Comparison of ENCODE assay signal across 7 mouse cellular contexts in the genomic region with DNA sequence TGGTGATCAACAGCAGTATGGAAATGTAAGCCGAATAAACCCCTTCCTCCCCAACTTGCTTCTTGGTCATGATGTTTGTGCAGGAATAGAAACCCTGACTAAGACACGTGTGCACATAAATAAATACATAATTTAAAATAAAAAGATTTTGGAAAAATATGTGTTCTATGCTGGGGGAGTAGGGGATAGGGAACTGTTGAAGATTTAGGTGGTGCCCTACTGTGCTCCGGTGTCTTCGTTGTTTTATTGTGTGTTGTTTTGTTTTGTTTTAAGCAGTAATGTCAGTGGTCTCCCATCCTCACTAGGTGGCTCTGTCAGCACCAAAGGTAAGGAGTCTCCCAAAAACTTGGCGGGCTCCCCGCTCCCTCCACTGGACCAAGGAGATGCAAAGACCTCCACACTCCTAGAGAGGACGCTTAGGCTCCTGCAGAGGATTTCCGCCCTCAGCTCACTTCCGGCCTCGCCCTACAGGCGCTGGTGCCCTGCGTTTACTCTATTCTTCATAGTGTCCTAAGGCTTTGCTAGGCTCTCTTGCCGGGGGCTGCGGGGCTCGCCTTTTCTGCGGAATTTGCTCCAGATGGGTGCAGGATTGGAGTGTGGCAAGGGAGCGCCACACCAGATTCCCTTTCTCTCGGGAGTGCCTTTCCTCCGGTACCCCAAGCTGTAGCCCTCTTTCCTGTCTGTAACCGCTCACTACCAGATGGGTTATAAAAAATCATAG. TPM values are rescaled to one million over a fixed set of nuclear protein-coding genes. Genes with fewer than 3 reads are reported as not detected.
DNase-seq lines count a peak whose midpoint lies in the region; ATAC-seq and TF ChIP-seq lines count a peak whose summit lies in the region.

No protein-coding gene starts in this region.

- H3K4me1 ChIP-seq in bone marrow macrophage, adult 2 months (ENCODE audit: control insufficient read depth, insufficient read depth, low read length) = 0 out of 2 replicates have a peak, but pooled peaks cover 2% of the 10 kb centered on the region
- H3K4me1 ChIP-seq in embryonic facial prominence, embryonic 13.5 days = no peaks in the 10 kb centered on the region
- no peaks in the 10 kb centered on the region for H3K4me1 ChIP-seq in limb, embryonic 13.5 days
- H3K4me1 ChIP-seq in midbrain, embryonic 14.5 days (ENCODE audit: control insufficient read depth, insufficient read depth, low read length) = 0 out of 2 replicates have a peak, but pooled peaks cover 4% of the 10 kb centered on the region

- no peak for TF ChIP-seq POLR2A in bone marrow macrophage, adult 2 months (IDR thresholded peaks at IDR 0.05; ENCODE audit: borderline replicate concordance, low read depth, low read length)

- no peaks in the 10 kb centered on the region for H3K9me3 ChIP-seq in embryonic facial prominence, embryonic 13.5 days
- no peaks in the 10 kb centered on the region for H3K9me3 ChIP-seq in limb, embryonic 13.5 days
- H3K9me3 ChIP-seq in midbrain, embryonic 14.5 days (ENCODE audit: control insufficient read depth, low read length) = no peaks in the 10 kb centered on the region

- H3K9ac ChIP-seq in embryonic facial prominence, embryonic 13.5 days = peak overlapping the region; percentile 80
- H3K9ac ChIP-seq in limb, embryonic 13.5 days = peak overlapping the region; percentile 82
- H3K9ac ChIP-seq in midbrain, embryonic 14.5 days (replicated peaks; ENCODE audit: low read length) = peak overlapping the region; percentile 67

- H3K27me3 ChIP-seq in embryonic facial prominence, embryonic 13.5 days = peaks cover 6% of the 10 kb centered on the region; the same call in 1 of the 2 replicates
- peaks cover 6% of the 10 kb centered on the region; the same call in 1 of the 2 replicates for H3K27me3 ChIP-seq in limb, embryonic 13.5 days
- H3K27me3 ChIP-seq in midbrain, embryonic 14.5 days (ENCODE audit: control insufficient read depth, insufficient read depth, low read length) = no peaks in the 10 kb centered on the region

- 11% methylated on average over 20 of the region's 20 CpGs for WGBS in embryonic facial prominence, embryonic 13.5 days
- WGBS in limb, embryonic 13.5 days = 11% methylated on average over 20 of the region's 20 CpGs
- WGBS in midbrain, embryonic 14.5 days = 12% methylated on average over 20 of the region's 20 CpGs

- TF ChIP-seq CTCF in bone marrow macrophage, adult 2 months (IDR thresholded peaks at IDR 0.05; ENCODE audit: low read depth, low read length) = no peak

- peak overlapping the region; percentile 68 for H3K4me2 ChIP-seq in embryonic facial prominence, embryonic 13.5 days
- H3K4me2 ChIP-seq in limb, embryonic 13.5 days (replicated peaks) = peak overlapping the region; percentile 67
- H3K4me2 ChIP-seq in midbrain, embryonic 14.5 days (ENCODE audit: low read length) = peak overlapping the region; percentile 58

- ATAC-seq in embryonic facial prominence, embryonic 13.5 days (ENCODE audit: insufficient number of reproducible peaks, insufficient read depth, low FRiP score, low TSS enrichment, low read depth) = peak; percentile 83
- peak; percentile 92 for ATAC-seq in limb, embryonic 13.5 days (ENCODE audit: low FRiP score, low read depth)
- peak; percentile 86 for ATAC-seq in midbrain, embryonic 14.5 days (ENCODE audit: low FRiP score, low TSS enrichment)

- H3K4me3 ChIP-seq in bone marrow macrophage, adult 2 months (ENCODE audit: insufficient read depth, low read length) = peak overlapping the region; percentile 89
- peak overlapping the region; percentile 61 for H3K4me3 ChIP-seq in embryonic facial prominence, embryonic 13.5 days
- peak overlapping the region; percentile 62 for H3K4me3 ChIP-seq in limb, embryonic 13.5 days
- H3K4me3 ChIP-seq in midbrain, embryonic 14.5 days (replicated peaks; ENCODE audit: low read depth, low read length) = peak overlapping the region; percentile 48

- peak; percentile 61 to 65 for DNase-seq in heart, adult 9 months (ENCODE audit: low spot score in 2 of 2)
- DNase-seq in kidney, adult 9 months = peak; percentile 76
- DNase-seq in midbrain, embryonic 14.5 days = peak; percentile 91
- DNase-seq in spleen, postnatal 10 days (ENCODE audit: low spot score in 2 of 2) = peak; percentile 53 to 71

- no peak overlapping the region for H3K27ac ChIP-seq in bone marrow macrophage, adult 2 months (ENCODE audit: insufficient read depth, low read depth, low read length)
- H3K27ac ChIP-seq in embryonic facial prominence, embryonic 13.5 days = peak overlapping the region; percentile 88
- peak overlapping the region; percentile 59 for H3K27ac ChIP-seq in limb, embryonic 13.5 days
- peak overlapping the region; percentile 65 for H3K27ac ChIP-seq in midbrain, embryonic 14.5 days (replicated peaks; ENCODE audit: low read depth, low read length)

- H3K36me3 ChIP-seq in embryonic facial prominence, embryonic 13.5 days = no peaks in the 10 kb centered on the region
- H3K36me3 ChIP-seq in limb, embryonic 13.5 days = no peaks in the 10 kb centered on the region
- H3K36me3 ChIP-seq in midbrain, embryonic 14.5 days (ENCODE audit: control insufficient read depth, insufficient read depth, low read length) = no peaks in the 10 kb centered on the region

RNA-seq across cellular contexts. Expression of a gene that starts 14.1 kb away (rescaled TPM):
- polyA plus RNA-seq in bone marrow macrophage, adult 2 months (2012; ENCODE audit: insufficient read depth, insufficient read length, missing spikeins) = not detected in 2 replicates
- polyA plus RNA-seq in embryonic facial prominence, embryonic 13.5 days (2015; fragmentation: Nextera tagmentation; extraction: Ambion mirVana) = 2.1 and 3.0 TPM in 2 replicates
- polyA plus RNA-seq in limb, embryonic 13.5 days (2015; fragmentation: Nextera tagmentation; extraction: Ambion mirVana) = 4.9 TPM in 2 replicates
- 9.7 and 12.4 TPM in 2 replicates for polyA plus RNA-seq in midbrain, embryonic 14.5 days (2014; fragmentation: Nextera tagmentation; extraction: Ambion mirVana)

RNA-seq across cellular contexts. Expression of a gene that starts 50.6 kb away (rescaled TPM):
- polyA plus RNA-seq in bone marrow macrophage, adult 2 months (2012; ENCODE audit: insufficient read depth, insufficient read length, missing spikeins) = 77.0 and 84.9 TPM in 2 replicates
- 21.4 and 22.1 TPM in 2 replicates for polyA plus RNA-seq in embryonic facial prominence, embryonic 13.5 days (2015; fragmentation: Nextera tagmentation; extraction: Ambion mirVana)
- polyA plus RNA-seq in limb, embryonic 13.5 days (2015; fragmentation: Nextera tagmentation; extraction: Ambion mirVana) = 21.6 and 21.7 TPM in 2 replicates
- 16.4 and 21.7 TPM in 2 replicates for polyA plus RNA-seq in midbrain, embryonic 14.5 days (2014; fragmentation: Nextera tagmentation; extraction: Ambion mirVana)
